Mouse (Mus musculus) heart, embryonic 16.5 days (tissue): Measurements from ENCODE around the gene Nxn. TPM values are rescaled to one million over a fixed set of nuclear protein-coding genes. Genes with fewer than 3 reads are reported as not detected.
A peak's percentile ranks its signal among the peaks of the same experiment; 100 is the strongest.

ENCODE experiments used
- ATAC-seq: fragments of 200-750 bp; cut with Nextera tagmentation; replicated peaks from 2 replicates; pipeline ENCODE4 v1.8.0; 2017; ENCODE audit warnings: moderate number of reproducible peaks; ENCODE audit not compliant: insufficient read depth, low FRiP score; ENCODE audit errors: extremely low read depth
- H3K27ac ChIP-seq: fragments of 300-500 bp; sonication (generic); 2 replicates; pipeline ENCODE4 v1.5.1; 2014; ENCODE audit warnings: mild to moderate bottlenecking, low read length, control low read depth, moderate library complexity
- H3K27me3 ChIP-seq: fragments of 300-500 bp; sonication (generic); 2 replicates; pipeline ENCODE4 v1.6.1; 2014; ENCODE audit warnings: low read length, mixed read lengths; ENCODE audit not compliant: control insufficient read depth, insufficient read depth
- H3K36me3 ChIP-seq: fragments of 300-500 bp; sonication (generic); 2 replicates; pipeline ENCODE4 v1.6.1; 2014; ENCODE audit not compliant: control insufficient read depth, insufficient read depth
- H3K4me1 ChIP-seq: fragments of 300-500 bp; sonication (generic); 2 replicates; pipeline ENCODE4 v1.6.1; 2014; ENCODE audit warnings: low read length, mixed read lengths; ENCODE audit not compliant: control insufficient read depth, insufficient read depth
- H3K4me2 ChIP-seq: fragments of 300-500 bp; sonication (generic); 2 replicates; pipeline ENCODE4 v1.6.1; 2014; ENCODE audit warnings: low read depth, mild to moderate bottlenecking, control low read depth, low read length
- H3K4me3 ChIP-seq: fragments of 300-500 bp; sonication (generic); 2 replicates; pipeline ENCODE4 v1.5.1; 2014; ENCODE audit warnings: mild to moderate bottlenecking, control low read depth, low read length
- H3K9ac ChIP-seq: fragments of 300-500 bp; sonication (generic); 2 replicates; pipeline ENCODE4 v1.6.1; 2014; ENCODE audit warnings: low read length, control low read depth
- H3K9me3 ChIP-seq: fragments of 300-500 bp; sonication (generic); replicated peaks from 2 replicates; pipeline ENCODE4 v1.6.1; 2016; ENCODE audit warnings: low read length; ENCODE audit not compliant: control insufficient read depth
- WGBS: fragments of 180-500 bp; shearing (Covaris S2); extraction: QIAGEN DNeasy Blood & Tissue Kit; methylation state at CpG from one replicate; pipeline ENCODE4 v1.1.7; 2014; 5-methylcytosine and 5-hydroxymethylcytosine counted together
- polyA plus RNA-seq: library from polyadenylated mRNA; unstranded; fragments of >200 nt; fragmentation: Nextera tagmentation; extraction: Ambion mirVana; gene quantifications from 2 replicates; pipeline ENCODE4 v1.2.1, GENCODE M21; 2015

Gene Nxn
- polyA plus RNA-seq, 1 experiment from 2014 or later = 21.2 TPM

DNA sequence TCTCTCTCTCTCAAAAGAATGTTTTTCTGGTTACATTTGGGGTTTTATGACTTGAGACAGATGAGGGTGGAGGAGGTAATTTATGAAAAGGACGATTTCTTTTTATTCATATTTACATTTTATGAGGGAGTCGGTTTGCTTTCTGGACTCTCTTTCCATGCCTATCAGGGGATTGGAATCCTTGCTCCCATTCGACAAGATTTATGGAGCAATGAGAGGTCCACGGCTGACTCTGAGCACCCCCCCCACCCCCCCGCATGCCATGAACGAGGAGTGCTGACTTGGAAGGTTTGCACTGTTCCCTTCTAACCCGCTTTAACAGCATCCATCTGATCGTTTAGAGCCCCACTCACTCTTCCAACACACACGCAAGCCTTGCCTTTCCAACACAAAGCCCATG is 74.1 kb downstream of the Nxn start:
- peaks cover 2% of the 10 kb centered on the region; the same call in 1 of the 2 replicates for H3K36me3 ChIP-seq
- peaks cover 4% of the 10 kb centered on the region; the same call in 1 of the 2 replicates for H3K9me3 ChIP-seq
- H3K27me3 ChIP-seq = no peaks in the 10 kb centered on the region
- H3K4me1 ChIP-seq = peaks cover 20% of the 10 kb centered on the region
- H3K9ac ChIP-seq = no peak overlapping the region
- H3K27ac ChIP-seq = no peak overlapping the region
- no peak overlapping the region for H3K4me2 ChIP-seq
- WGBS = 69% methylated on average over 9 of the region's 9 CpGs
- ATAC-seq = no peak
- H3K4me3 ChIP-seq = no peak overlapping the region

DNA sequence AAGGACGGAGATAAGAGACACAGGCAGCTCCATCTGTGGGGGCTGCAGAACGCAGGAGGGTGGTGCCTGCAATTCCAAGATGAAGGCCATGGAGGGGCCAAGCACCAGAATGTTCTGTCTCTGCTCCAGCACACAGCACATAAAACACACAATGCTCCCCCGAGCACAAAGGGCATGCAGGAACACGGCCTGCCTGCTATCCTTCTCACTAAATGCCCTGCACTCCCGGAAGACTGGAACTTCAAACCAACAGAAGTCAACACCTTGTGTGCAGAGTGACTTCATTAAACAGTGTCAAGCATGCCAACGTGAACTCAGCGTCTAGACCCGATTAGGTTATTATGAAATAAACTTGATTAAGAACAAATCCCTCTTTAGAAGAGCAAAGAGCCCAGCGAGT is 74.7 kb downstream of the Nxn start:
- Histone ChIP-seq H3K4me2 (no peak overlapping the region), H3K27ac (no peak overlapping the region), H3K9ac (no peak overlapping the region), H3K4me3 (no peak overlapping the region), H3K4me1 (peaks cover 23% of the 10 kb centered on the region), H3K27me3 (no peaks in the 10 kb centered on the region), H3K36me3 (peaks cover 2% of the 10 kb centered on the region; the same call in 1 of the 2 replicates), H3K9me3 (peaks cover 4% of the 10 kb centered on the region; the same call in 1 of the 2 replicates)
- WGBS = 63% methylated on average over 9 of the region's 9 CpGs
- ATAC-seq = no peak

DNA sequence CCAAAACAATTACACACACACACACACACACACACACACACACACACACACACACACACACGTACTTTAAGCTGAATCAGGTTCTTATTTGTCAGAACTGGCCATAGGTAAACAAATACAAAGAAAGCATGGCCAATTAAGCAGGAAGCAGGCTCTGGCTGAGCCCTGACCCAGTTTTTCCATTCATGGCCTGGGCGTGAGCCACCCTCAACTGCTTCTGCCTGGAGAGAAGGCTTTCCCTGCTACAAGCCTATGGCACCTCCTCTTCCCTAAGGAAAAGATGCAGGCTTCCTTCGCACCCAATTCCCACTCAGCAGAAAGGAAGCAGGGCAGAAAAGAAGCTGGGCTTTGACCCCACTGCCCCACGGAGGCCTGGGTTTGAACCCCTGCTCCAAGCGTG is 76.0 kb downstream of the Nxn start:
- no peak overlapping the region for H3K9ac ChIP-seq
- no peak overlapping the region for H3K4me2 ChIP-seq
- H3K9me3 ChIP-seq = peaks cover 4% of the 10 kb centered on the region; the same call in 1 of the 2 replicates
- H3K27me3 ChIP-seq = no peaks in the 10 kb centered on the region
- no peak overlapping the region for H3K27ac ChIP-seq
- no peak overlapping the region for H3K4me3 ChIP-seq
- WGBS = 72% methylated on average over 5 of the region's 5 CpGs
- H3K4me1 ChIP-seq = peaks cover 11% of the 10 kb centered on the region
- ATAC-seq = no peak
- H3K36me3 ChIP-seq = peaks cover 2% of the 10 kb centered on the region; the same call in 1 of the 2 replicates

DNA sequence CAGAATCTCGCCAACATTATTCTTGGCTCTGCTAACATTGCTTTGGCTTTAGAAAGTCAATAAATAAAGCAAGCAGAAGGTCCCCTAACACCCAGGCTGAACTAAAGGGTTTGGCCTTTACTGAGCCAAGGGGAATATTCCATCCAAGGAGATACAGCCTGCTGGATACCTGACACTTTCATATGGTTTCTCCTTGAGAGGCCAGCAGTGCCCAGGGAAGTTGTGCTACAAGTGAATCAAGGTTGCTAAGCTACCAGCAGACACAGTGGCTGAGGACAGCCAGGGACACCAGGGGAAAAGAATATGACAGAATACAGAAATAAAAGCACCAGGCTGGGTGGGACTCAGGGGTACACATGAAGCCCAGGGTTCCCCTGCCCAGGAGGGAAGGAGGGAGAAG is 76.9 kb downstream of the Nxn start:
- 70% methylated on average over 1 of the region's 1 CpGs for WGBS
- peaks cover 4% of the 10 kb centered on the region; the same call in 1 of the 2 replicates for H3K9me3 ChIP-seq
- no peak overlapping the region for H3K4me3 ChIP-seq
- 0 out of 2 replicates have a peak overlapping the region, but pooled peaks have one; percentile 12 for H3K27ac ChIP-seq
- H3K4me1 ChIP-seq = peaks cover 7% of the 10 kb centered on the region; the same call in 1 of the 2 replicates
- no peak for ATAC-seq
- no peaks in the 10 kb centered on the region for H3K27me3 ChIP-seq
- H3K36me3 ChIP-seq = peaks cover 2% of the 10 kb centered on the region; the same call in 1 of the 2 replicates
- no peak overlapping the region for H3K9ac ChIP-seq
- no peak overlapping the region for H3K4me2 ChIP-seq

DNA sequence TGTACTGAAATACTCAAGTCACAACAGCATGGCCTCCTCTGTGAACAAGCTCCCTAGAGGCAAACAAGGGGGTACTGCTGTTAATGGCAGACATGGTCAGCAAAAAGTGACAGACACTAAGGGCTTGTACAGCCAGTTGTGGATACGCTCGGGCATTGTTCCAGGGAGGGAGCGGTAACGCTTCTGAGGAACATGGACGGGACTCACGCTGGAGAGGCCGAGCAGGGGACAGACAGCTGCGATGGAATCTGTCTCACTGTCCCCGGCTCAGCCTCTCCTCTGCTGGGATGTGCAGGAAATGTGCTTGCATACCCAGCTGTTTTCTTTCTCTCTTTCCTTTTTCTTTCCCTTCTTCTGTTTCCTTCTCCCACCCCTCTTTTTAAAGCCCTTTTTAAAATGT is 78.5 kb downstream of the Nxn start:
- Histone ChIP-seq H3K4me3 (no peak overlapping the region), H3K9ac (no peak overlapping the region), H3K27me3 (no peaks in the 10 kb centered on the region), H3K27ac (no peak overlapping the region), H3K36me3 (peaks cover 2% of the 10 kb centered on the region; the same call in 1 of the 2 replicates), H3K4me2 (no peak overlapping the region), H3K9me3 (peaks cover 4% of the 10 kb centered on the region; the same call in 1 of the 2 replicates), H3K4me1 (peaks cover 7% of the 10 kb centered on the region; the same call in 1 of the 2 replicates)
- ATAC-seq = no peak
- WGBS = 74% methylated on average over 9 of the region's 9 CpGs

DNA sequence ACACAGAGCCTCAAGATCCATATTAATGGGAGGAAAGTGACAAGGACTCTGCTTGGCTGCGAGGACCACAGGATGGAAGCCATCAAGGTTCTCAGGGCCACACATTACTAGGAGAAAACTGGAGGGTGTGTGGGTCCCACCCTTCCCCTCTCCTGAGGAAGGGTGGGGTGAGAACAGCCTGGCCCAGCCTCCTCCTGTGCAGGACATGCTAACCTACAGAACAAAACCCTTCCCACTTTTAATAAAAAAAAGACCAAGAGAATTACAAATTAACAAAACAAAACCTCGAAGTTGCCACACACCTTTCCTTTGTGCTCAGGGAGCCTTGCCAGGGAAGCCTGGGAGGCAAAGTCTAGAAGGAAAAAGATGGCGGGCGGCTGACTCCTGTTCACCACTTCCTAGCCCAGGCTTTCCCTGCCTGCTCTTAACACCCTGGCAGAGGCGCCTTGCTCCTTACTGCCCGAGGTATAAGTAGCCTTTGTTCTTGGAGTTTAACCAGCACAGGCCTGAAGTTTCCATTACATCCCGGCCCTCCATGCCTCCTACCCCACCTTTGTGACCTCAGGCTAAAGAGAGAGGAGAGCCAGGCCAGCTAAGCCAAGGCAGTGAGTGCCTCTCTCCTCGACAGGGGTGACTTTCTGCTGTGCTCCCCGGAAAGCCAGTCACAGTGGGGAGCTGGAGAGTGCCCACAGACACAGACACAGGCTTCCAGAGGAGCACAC is 79.1 kb downstream of the Nxn start:
- no peak overlapping the region for H3K27ac ChIP-seq
- H3K27me3 ChIP-seq = no peaks in the 10 kb centered on the region
- WGBS = 70% methylated on average over 9 of the region's 9 CpGs
- ATAC-seq = no peak
- H3K4me3 ChIP-seq = no peak overlapping the region
- H3K4me1 ChIP-seq = peaks cover 7% of the 10 kb centered on the region; the same call in 1 of the 2 replicates
- H3K9me3 ChIP-seq = peaks cover 4% of the 10 kb centered on the region; the same call in 1 of the 2 replicates
- peaks cover 2% of the 10 kb centered on the region; the same call in 1 of the 2 replicates for H3K36me3 ChIP-seq
- H3K9ac ChIP-seq = no peak overlapping the region
- no peak overlapping the region for H3K4me2 ChIP-seq

DNA sequence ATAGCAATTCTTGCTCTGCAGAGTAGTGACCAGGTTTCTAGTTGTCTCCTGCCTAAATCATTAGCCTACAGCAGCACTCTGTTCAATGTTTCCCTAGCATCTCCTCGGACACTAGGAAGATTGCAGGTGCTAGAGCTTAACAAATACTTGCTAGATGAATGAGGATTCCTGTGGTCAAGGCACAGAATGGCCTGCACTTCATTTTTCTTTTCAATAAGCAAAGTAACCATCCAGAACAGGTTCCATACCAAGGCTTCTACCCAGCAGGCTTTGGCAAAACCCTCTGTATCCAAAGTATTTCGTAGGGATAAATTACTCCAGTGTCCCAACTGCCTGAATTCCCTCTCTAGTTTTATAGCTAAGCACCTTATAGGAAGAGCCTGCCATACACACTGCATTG is 81.0 kb downstream of the Nxn start:
- Histone ChIP-seq H3K36me3 (peaks cover 2% of the 10 kb centered on the region; the same call in 1 of the 2 replicates), H3K27ac (no peak overlapping the region), H3K9me3 (peaks cover 4% of the 10 kb centered on the region; the same call in 1 of the 2 replicates), H3K4me1 (peaks cover 9% of the 10 kb centered on the region; the same call in 1 of the 2 replicates), H3K4me3 (no peak overlapping the region), H3K4me2 (no peak overlapping the region), H3K9ac (no peak overlapping the region), H3K27me3 (no peaks in the 10 kb centered on the region)
- ATAC-seq = no peak
- 83% methylated on average over 2 of the region's 2 CpGs for WGBS

DNA sequence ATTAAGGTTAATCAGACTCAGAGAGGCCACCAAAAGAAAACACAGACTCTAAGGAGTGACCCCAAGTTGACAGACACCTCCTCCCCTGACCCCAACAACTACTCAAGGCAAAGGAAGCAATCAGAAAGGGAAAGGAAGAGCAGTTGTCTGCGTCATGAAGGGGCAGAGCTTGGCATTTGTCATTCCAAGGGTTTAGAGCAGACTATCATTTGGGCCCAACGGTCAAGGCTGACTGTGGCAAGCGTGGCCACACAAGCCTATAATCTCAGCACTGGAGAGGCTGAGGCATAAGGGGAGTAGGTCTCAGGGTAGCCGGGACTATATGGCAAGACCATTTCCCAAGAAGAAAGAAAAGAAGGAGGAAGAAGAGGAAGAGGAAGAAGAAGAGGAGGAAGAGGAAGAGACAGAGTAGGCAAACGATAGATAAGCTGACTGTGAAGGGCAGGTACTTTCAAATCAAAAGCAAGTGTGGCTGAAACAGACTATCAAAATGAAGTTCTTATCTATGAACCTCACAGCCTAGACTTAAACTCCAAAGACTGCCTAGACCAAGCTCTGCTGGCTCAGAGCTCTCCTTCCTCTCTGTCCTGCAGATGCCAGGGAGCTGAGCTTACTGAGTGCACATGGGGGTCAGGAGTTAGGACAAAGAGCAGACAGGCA is 83.0 kb downstream of the Nxn start:
- Histone ChIP-seq H3K9ac (no peak overlapping the region), H3K27me3 (no peaks in the 10 kb centered on the region), H3K4me1 (peaks cover 16% of the 10 kb centered on the region), H3K36me3 (peaks cover 2% of the 10 kb centered on the region; the same call in 1 of the 2 replicates), H3K9me3 (peaks cover 4% of the 10 kb centered on the region; the same call in 1 of the 2 replicates), H3K4me2 (no peak overlapping the region), H3K4me3 (no peak overlapping the region), H3K27ac (no peak overlapping the region)
- 71% methylated on average over 5 of the region's 5 CpGs for WGBS
- ATAC-seq = no peak

DNA sequence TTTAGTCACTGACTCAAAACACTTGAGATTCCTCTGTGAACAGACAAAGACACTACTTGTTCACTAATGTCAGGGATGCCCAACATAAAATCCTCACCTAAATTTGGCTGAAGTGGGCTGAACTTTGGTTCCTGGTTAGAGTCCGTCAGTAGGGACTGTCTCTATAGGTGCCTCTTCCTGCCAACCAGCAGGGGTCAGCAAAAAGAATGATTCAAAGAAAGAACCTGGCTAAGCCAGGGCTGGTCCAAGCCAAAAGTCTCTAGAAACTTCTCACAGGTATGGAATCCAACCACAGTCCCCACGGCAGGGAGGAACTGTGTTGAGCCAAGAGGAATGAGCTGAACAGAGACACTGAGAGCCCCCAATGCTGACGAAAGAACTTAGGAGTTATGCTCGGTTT is 84.2 kb downstream of the Nxn start:
- no peak for ATAC-seq
- Histone ChIP-seq H3K27me3 (no peaks in the 10 kb centered on the region), H3K4me2 (no peak overlapping the region), H3K9me3 (no peaks in the 10 kb centered on the region), H3K36me3 (no peaks in the 10 kb centered on the region), H3K9ac (no peak overlapping the region), H3K4me3 (no peak overlapping the region), H3K4me1 (peaks cover 21% of the 10 kb centered on the region), H3K27ac (no peak overlapping the region)
- 62% methylated on average over 4 of the region's 4 CpGs for WGBS
